Mouse (Mus musculus) forebrain, postnatal 0 days (tissue): ENCODE data around the gene Lsamp. TPM values are rescaled to one million over a fixed set of nuclear protein-coding genes. Genes with fewer than 3 reads are reported as not detected.
"Not testable (repeated sequence)": the region's sequence is repeated elsewhere in the genome, so short reads cannot be mapped to it uniquely, and the experiment has no call there.

ENCODE experiments used
- ATAC-seq: fragments of 200-750 bp; cut with Nextera tagmentation; 2 replicates; pipeline ENCODE4 v1.8.0; 2017; ENCODE audit warnings: mild to moderate bottlenecking, moderate library complexity
- DNase-seq: peaks from one replicate; pipeline ENCODE4 v3.0.0-alpha.2; 2015
- H3K27ac ChIP-seq: fragments of 300-500 bp; sonication (generic); 2 replicates; pipeline ENCODE4 v1.5.1; 2014; ENCODE audit warnings: low read depth, mild to moderate bottlenecking, antibody characterized with exemption, low read length, moderate library complexity, mixed read lengths
- H3K27me3 ChIP-seq: fragments of 300-500 bp; sonication (generic); 2 replicates; pipeline ENCODE4 v1.6.1; 2014; ENCODE audit warnings: mild to moderate bottlenecking, low read length, mixed read lengths; ENCODE audit not compliant: insufficient read depth
- H3K36me3 ChIP-seq: fragments of 300-500 bp; sonication (generic); 2 replicates; pipeline ENCODE4 v1.6.1; 2014; ENCODE audit warnings: mild to moderate bottlenecking, moderate library complexity; ENCODE audit not compliant: insufficient read depth
- H3K4me1 ChIP-seq: fragments of 300-500 bp; sonication (generic); 2 replicates; pipeline ENCODE4 v1.6.1; 2014; ENCODE audit warnings: antibody characterized with exemption; ENCODE audit not compliant: insufficient read depth
- H3K4me2 ChIP-seq: fragments of 300-500 bp; sonication (generic); 2 replicates; pipeline ENCODE4 v1.6.1; 2014; ENCODE audit warnings: low read depth, mild to moderate bottlenecking, moderate library complexity
- H3K4me3 ChIP-seq: fragments of 300-500 bp; sonication (generic); 2 replicates; pipeline ENCODE4 v1.5.1; 2014; ENCODE audit warnings: low read depth, low read length, mixed read lengths
- H3K9ac ChIP-seq: fragments of 300-500 bp; sonication (generic); 2 replicates; pipeline ENCODE4 v1.6.1; 2014; ENCODE audit warnings: mild to moderate bottlenecking
- H3K9me3 ChIP-seq: fragments of 300-500 bp; sonication (generic); 2 replicates; pipeline ENCODE4 v1.6.1; 2016; ENCODE audit warnings: low read length
- CTCF ChIP-seq: sonication (generic); IDR thresholded peaks from 2 replicates; pipeline ENCODE4 v1.5.1; 2016; ENCODE audit warnings: antibody characterized with exemption, control low read depth, low read depth
- WGBS: fragments of 180-500 bp; shearing (Covaris S2); extraction: QIAGEN DNeasy Blood & Tissue Kit; methylation state at CpG from one replicate; pipeline ENCODE4 v1.1.7; 2014; 5-methylcytosine and 5-hydroxymethylcytosine counted together
- polyA plus RNA-seq: library from polyadenylated mRNA; unstranded; fragments of >200 nt; fragmentation: Nextera tagmentation; extraction: Ambion mirVana; gene quantifications from 2 replicates; pipeline ENCODE4 v1.2.1, GENCODE M21; 2015
- total RNA-seq: library from RNA; depleted of rRNA; stranded (reverse); fragments of >200 nt; gene quantifications from 2 replicates; pipeline ENCODE4 v1.2.3, GENCODE M21; 2014

Gene Lsamp
- total and polyA plus RNA-seq, 2 experiments from 2014 or later: 74.0 to 157 TPM

DNA sequence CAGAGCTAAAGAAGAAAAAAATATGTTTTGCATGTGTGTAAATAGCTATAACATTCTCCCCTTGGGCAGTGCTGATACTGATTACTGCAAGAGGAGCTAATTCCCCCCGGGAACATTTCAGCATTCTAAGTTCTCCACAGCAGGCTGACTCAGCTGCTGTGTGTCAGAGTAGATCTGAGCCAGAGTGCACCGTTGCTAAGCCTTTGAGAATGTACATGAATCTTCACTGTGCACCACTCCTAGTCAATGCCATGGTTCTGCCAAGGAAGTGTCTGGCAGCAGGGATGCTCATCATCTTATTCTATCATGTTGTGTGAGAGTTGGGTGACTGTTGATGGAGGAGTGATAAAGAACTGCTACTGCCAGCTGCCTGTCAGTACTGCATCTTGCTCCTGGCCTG lies 1985.1 kb downstream of the Lsamp start:
- Histone ChIP-seq H3K27me3 (no peaks in the 10 kb centered on the region), H3K4me1 (no peaks in the 10 kb centered on the region), H3K9me3 (no peaks in the 10 kb centered on the region), H3K27ac (no peak overlapping the region), H3K4me2 (no peak overlapping the region), H3K9ac (no peak overlapping the region), H3K4me3 (no peak overlapping the region), H3K36me3 (no peaks in the 10 kb centered on the region)
- WGBS: 67% methylated on average over 2 of the region's 2 CpGs
- no peak for TF ChIP-seq CTCF
- ATAC-seq (peak; percentile 54), DNase-seq (no peak)

DNA sequence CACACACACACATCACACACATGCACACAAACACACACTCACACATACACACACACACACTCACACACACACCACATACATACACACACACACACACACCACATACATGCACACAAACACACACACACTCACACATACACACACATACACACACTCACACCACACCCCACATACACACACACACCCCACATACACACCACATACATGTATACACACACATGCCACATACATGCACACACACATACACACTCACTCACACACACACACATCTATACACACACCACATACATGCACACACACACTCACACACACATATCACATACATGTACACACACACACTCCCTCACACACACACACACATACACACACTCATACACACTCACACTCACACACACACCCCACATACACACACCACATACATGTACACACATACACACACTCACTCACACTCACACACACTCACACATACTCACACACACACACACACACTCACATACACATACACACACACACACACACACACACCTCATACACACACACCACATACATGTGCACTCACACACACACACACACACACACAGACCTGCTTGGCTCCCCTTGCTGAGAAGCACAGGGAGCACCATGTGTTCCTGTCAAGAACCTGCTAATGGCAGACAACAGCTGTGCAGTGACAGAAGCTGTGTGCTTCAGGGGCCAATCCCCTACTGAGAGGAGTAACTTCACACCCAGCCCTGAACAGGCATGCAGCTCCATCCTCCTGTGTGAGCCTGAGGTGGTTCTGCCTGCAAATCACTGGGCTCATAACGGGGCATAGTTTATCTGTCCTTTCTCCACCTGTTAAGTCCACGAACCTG lies 1990.9 kb downstream of the Lsamp start:
- no peaks in the 10 kb centered on the region for H3K36me3 ChIP-seq
- H3K27ac ChIP-seq: no peak overlapping the region
- no peaks in the 10 kb centered on the region for H3K4me1 ChIP-seq
- H3K4me2 ChIP-seq: no peak overlapping the region
- no peak overlapping the region for H3K9ac ChIP-seq
- DNase-seq (peak; percentile 23), ATAC-seq (peak; percentile 53; the same call in 1 of the 2 replicates)
- no peak for TF ChIP-seq CTCF
- 75% methylated on average over 2 of the region's 2 CpGs for WGBS
- H3K9me3 ChIP-seq: no peaks in the 10 kb centered on the region
- no peak overlapping the region for H3K4me3 ChIP-seq
- H3K27me3 ChIP-seq: no peaks in the 10 kb centered on the region

GRCm38 (mm10) chr16:41976897-41977296 lies 1992.7 kb downstream of the Lsamp start:
- no peaks in the 10 kb centered on the region for H3K27me3 ChIP-seq

DNA sequence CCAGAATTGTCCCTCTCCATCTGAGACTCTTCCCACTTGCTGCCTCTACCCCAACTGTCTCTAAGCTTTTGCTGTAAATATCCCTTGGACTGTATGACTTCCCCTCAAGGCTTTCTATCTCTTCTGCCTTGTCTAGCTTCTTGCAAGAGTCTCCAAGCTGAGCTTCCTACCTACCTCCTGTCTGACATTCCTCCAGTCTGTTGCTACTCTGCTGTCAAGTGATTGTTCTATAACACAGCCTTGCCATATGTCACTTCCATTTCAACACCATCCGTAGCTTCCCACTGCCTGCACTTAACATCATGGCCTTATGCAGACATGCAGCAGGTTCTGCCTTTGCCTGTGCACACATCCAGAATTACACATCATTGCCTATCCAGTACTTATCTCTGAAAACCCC lies 2012.8 kb downstream of the Lsamp start:
- no peak for DNase-seq
- WGBS: 50% methylated on average over 1 of the region's 1 CpGs

More at GRCm38 (mm10) chr16:41976897-41977296, 1992.7 kb downstream of the Lsamp start:
- no peak overlapping the region for H3K4me3 ChIP-seq
- no peaks in the 10 kb centered on the region for H3K4me1 ChIP-seq
- WGBS: 72% methylated on average over 5 of the region's 5 CpGs
- DNase-seq: no peak
- H3K9ac ChIP-seq: no peak overlapping the region
- H3K4me2 ChIP-seq: no peak overlapping the region
- H3K36me3 ChIP-seq: no peaks in the 10 kb centered on the region
- TF ChIP-seq CTCF: no peak
- ATAC-seq: no peak
- H3K9me3 ChIP-seq: no peaks in the 10 kb centered on the region
- no peak overlapping the region for H3K27ac ChIP-seq

DNA sequence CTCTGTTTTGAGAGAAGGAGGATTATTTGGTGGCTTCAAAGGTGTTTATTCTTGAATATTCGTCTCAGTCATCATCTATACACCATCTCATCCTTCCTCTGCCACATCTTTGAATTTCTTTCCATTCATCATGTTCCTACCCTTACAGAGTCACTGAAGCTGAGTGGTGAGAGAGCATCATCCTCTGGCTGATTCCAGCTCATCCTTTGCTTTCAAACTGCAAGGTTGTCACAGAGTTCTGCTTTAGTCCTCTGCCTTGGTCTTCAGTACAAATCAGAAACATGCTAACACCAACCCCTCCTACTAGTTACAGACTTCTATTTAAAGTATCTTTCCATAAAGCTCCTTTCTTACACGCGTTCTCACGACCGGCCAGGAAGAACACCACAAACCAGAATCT lies 2018.8 kb downstream of the Lsamp start:
- H3K4me2 ChIP-seq: no peak overlapping the region
- WGBS: 91% methylated on average over 5 of the region's 5 CpGs
- ATAC-seq: no peak

More for the DNA sequence above, 2012.8 kb downstream of the Lsamp start:
- TF ChIP-seq CTCF: no peak
- H3K4me3 ChIP-seq: no peak overlapping the region
- H3K9ac ChIP-seq: no peak overlapping the region
- H3K4me1 ChIP-seq: no peaks in the 10 kb centered on the region
- no peaks in the 10 kb centered on the region for H3K9me3 ChIP-seq
- no peak overlapping the region for H3K4me2 ChIP-seq
- H3K36me3 ChIP-seq: no peaks in the 10 kb centered on the region
- H3K27me3 ChIP-seq: no peaks in the 10 kb centered on the region
- H3K27ac ChIP-seq: no peak overlapping the region
- ATAC-seq: peak; percentile 18; the same call in 1 of the 2 replicates

GRCm38 (mm10) chr16:42003506-42003905 lies 2019.3 kb downstream of the Lsamp start:
- not testable (repeated sequence) for H3K36me3 ChIP-seq, H3K4me3 ChIP-seq, H3K27ac ChIP-seq, H3K9me3 ChIP-seq, H3K27me3 ChIP-seq, H3K4me1 ChIP-seq, H3K9ac ChIP-seq, DNase-seq, H3K4me2 ChIP-seq, ATAC-seq
- WGBS: 87% methylated on average over 8 of the region's 11 CpGs

More for the DNA sequence above, 2018.8 kb downstream of the Lsamp start:
- Histone ChIP-seq H3K4me1 (no peaks in the 10 kb centered on the region), H3K9me3 (no peaks in the 10 kb centered on the region), H3K36me3 (no peaks in the 10 kb centered on the region), H3K27ac (no peak overlapping the region), H3K27me3 (no peaks in the 10 kb centered on the region), H3K4me3 (no peak overlapping the region), H3K9ac (no peak overlapping the region)
- DNase-seq: no peak
- TF ChIP-seq CTCF: no peak

- 33% methylated on average over 1 of the region's 1 CpGs for WGBS
- H3K4me3 ChIP-seq: no peak overlapping the region
- peak; percentile 14 for DNase-seq
These were observed 2020.0 kb downstream of the Lsamp start for GRCm38 (mm10) chr16:42004166-42004565.

More at GRCm38 (mm10) chr16:42004166-42004565, 2020.0 kb downstream of the Lsamp start:
- Histone ChIP-seq H3K9ac (no peak overlapping the region), H3K4me2 (no peak overlapping the region), H3K27me3 (no peaks in the 10 kb centered on the region), H3K9me3 (no peaks in the 10 kb centered on the region), H3K27ac (no peak overlapping the region), H3K4me1 (no peaks in the 10 kb centered on the region), H3K36me3 (no peaks in the 10 kb centered on the region)
- no peak for TF ChIP-seq CTCF
- ATAC-seq: peak; percentile 50; the same call in 1 of the 2 replicates
